Mouse (Mus musculus) kidney, postnatal 0 days (tissue): Measurements from ENCODE around the gene Tmem201. TPM values are rescaled to one million over a fixed set of nuclear protein-coding genes. Genes with fewer than 3 reads are reported as not detected.

Experiments
- ATAC-seq: fragments of 200-750 bp; cut with Nextera tagmentation; replicated peaks from 2 replicates; pipeline ENCODE4 v1.8.0; 2017; ENCODE audit warnings: low read depth, moderate number of reproducible peaks, moderate TSS enrichment, moderate library complexity; ENCODE audit not compliant: low FRiP score
- DNase-seq: peaks from one replicate; pipeline ENCODE4 v3.0.0-alpha.2; 2016; ENCODE audit warnings: low spot score
- H3K27ac ChIP-seq: fragments of 300-500 bp; sonication (generic); 2 replicates; pipeline ENCODE4 v1.5.1; 2014; ENCODE audit warnings: mild to moderate bottlenecking
- H3K27me3 ChIP-seq: fragments of 300-500 bp; sonication (generic); 2 replicates; pipeline ENCODE4 v1.6.1; 2014; ENCODE audit warnings: low read length, mixed read lengths; ENCODE audit not compliant: insufficient read depth
- H3K36me3 ChIP-seq: fragments of 300-500 bp; sonication (generic); 2 replicates; pipeline ENCODE4 v1.6.1; 2014; ENCODE audit warnings: low read length, mixed read lengths; ENCODE audit not compliant: insufficient read depth
- H3K4me1 ChIP-seq: fragments of 300-500 bp; sonication (generic); replicated peaks from 2 replicates; pipeline ENCODE4 v1.6.1; 2014; ENCODE audit warnings: antibody characterized with exemption, low read length, mixed read lengths; ENCODE audit not compliant: insufficient read depth
- H3K4me2 ChIP-seq: fragments of 300-500 bp; sonication (generic); 2 replicates; pipeline ENCODE4 v1.6.1; 2014; ENCODE audit warnings: mild to moderate bottlenecking, low read length, moderate library complexity, mixed read lengths
- H3K4me3 ChIP-seq: fragments of 300-500 bp; sonication (generic); replicated peaks from 2 replicates; pipeline ENCODE4 v1.5.1; 2014; ENCODE audit warnings: low read depth, low read length
- H3K9ac ChIP-seq: fragments of 300-500 bp; sonication (generic); 2 replicates; pipeline ENCODE4 v1.6.1; 2014; ENCODE audit warnings: low read depth, low read length
- H3K9me3 ChIP-seq: fragments of 300-500 bp; sonication (generic); replicated peaks from 2 replicates; pipeline ENCODE4 v1.6.1; 2016; ENCODE audit warnings: low read length, inconsistent platforms, mixed read lengths
- CTCF ChIP-seq: IDR thresholded peaks from 2 replicates; pipeline ENCODE4 v1.5.1; 2016; ENCODE audit warnings: antibody characterized with exemption, low read depth, mild to moderate bottlenecking, moderate library complexity
- WGBS: fragments of 180-500 bp; shearing (Covaris S2); extraction: QIAGEN DNeasy Blood & Tissue Kit; methylation state at CpG from one replicate; pipeline ENCODE4 v1.1.7; 2014; 5-methylcytosine and 5-hydroxymethylcytosine counted together
- polyA plus RNA-seq: library from polyadenylated mRNA; unstranded; fragments of >200 nt; fragmentation: Nextera tagmentation; extraction: Ambion mirVana; gene quantifications from 2 replicates; pipeline ENCODE4 v1.2.1, GENCODE M21; 2015

The Tmem201 gene
- polyA plus RNA-seq, 1 experiment from 2014 or later = 22.3 TPM

GRCm38 (mm10) chr4:149711955-149712354 is 25.9 kb downstream of the Tmem201 start:
- Histone ChIP-seq H3K4me1 (no peaks in the 10 kb centered on the region), H3K27ac (no peak overlapping the region), H3K9me3 (no peaks in the 10 kb centered on the region), H3K36me3 (peaks cover 11% of the 10 kb centered on the region), H3K4me3 (no peak overlapping the region), H3K9ac (no peak overlapping the region), H3K27me3 (no peaks in the 10 kb centered on the region), H3K4me2 (no peak overlapping the region)
- ATAC-seq = peak; percentile 23; the same call in 1 of the 2 replicates
- DNase-seq = peak; percentile 72
- peak; percentile 75 for TF ChIP-seq CTCF
- 25% methylated on average over 7 of the region's 7 CpGs for WGBS

- H3K9me3 ChIP-seq = no peaks in the 10 kb centered on the region
- no peak overlapping the region for H3K4me2 ChIP-seq
- DNase-seq (no peak), ATAC-seq (peak; percentile 38)
- H3K27me3 ChIP-seq = no peaks in the 10 kb centered on the region
- no peaks in the 10 kb centered on the region for H3K4me1 ChIP-seq
- no peak for TF ChIP-seq CTCF
- WGBS = 82% methylated on average over 5 of the region's 5 CpGs
- H3K36me3 ChIP-seq = peaks cover 7% of the 10 kb centered on the region
- no peak overlapping the region for H3K4me3 ChIP-seq
- no peak overlapping the region for H3K9ac ChIP-seq
- no peak overlapping the region for H3K27ac ChIP-seq
Observed at GRCm38 (mm10) chr4:149711485-149711884, 26.4 kb downstream of the Tmem201 start.

DNA sequence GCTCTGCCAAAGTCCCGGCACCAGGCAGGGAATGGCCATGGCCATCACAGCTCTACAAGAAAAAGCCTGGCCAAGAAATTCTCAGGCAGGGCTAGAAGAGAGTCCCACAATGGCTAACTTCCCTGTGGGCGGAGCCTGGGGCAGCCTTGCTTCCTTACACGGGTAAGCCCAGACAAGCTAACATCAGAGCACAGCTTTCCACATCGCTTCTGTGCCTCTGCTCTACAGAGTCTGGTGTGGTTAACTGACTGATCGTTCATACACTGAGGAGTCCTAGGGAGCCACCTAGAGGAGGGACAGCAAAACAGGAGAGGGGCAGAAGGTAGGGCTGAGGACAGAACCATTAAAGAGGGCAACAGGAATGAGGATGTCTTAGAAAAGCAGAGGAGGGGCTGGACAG is 27.3 kb downstream of the Tmem201 start:
- Histone ChIP-seq H3K9ac (no peak overlapping the region), H3K27ac (no peak overlapping the region), H3K4me1 (no peaks in the 10 kb centered on the region), H3K9me3 (no peaks in the 10 kb centered on the region), H3K4me2 (no peak overlapping the region), H3K36me3 (no peaks in the 10 kb centered on the region), H3K4me3 (no peak overlapping the region), H3K27me3 (no peaks in the 10 kb centered on the region)
- 18% methylated on average over 5 of the region's 5 CpGs for WGBS
- ATAC-seq (peak; percentile 78), DNase-seq (peak; percentile 87)
- peak; percentile 85 for TF ChIP-seq CTCF

- TF ChIP-seq CTCF = no peak
- no peaks in the 10 kb centered on the region for H3K27me3 ChIP-seq
- no peak for ATAC-seq
- no peak for DNase-seq
- no peaks in the 10 kb centered on the region for H3K36me3 ChIP-seq
- no peak overlapping the region for H3K4me3 ChIP-seq
- H3K4me2 ChIP-seq = no peak overlapping the region
- peaks cover 5% of the 10 kb centered on the region; the same call in 1 of the 2 replicates for H3K4me1 ChIP-seq
- H3K27ac ChIP-seq = no peak overlapping the region
- no peak overlapping the region for H3K9ac ChIP-seq
- H3K9me3 ChIP-seq = no peaks in the 10 kb centered on the region
- 87% methylated on average over 8 of the region's 8 CpGs for WGBS
Observed at GRCm38 (mm10) chr4:149705941-149706340, 31.9 kb downstream of the Tmem201 start.

GRCm38 (mm10) chr4:149705298-149705697 is 32.5 kb downstream of the Tmem201 start:
- no peak for ATAC-seq

DNA sequence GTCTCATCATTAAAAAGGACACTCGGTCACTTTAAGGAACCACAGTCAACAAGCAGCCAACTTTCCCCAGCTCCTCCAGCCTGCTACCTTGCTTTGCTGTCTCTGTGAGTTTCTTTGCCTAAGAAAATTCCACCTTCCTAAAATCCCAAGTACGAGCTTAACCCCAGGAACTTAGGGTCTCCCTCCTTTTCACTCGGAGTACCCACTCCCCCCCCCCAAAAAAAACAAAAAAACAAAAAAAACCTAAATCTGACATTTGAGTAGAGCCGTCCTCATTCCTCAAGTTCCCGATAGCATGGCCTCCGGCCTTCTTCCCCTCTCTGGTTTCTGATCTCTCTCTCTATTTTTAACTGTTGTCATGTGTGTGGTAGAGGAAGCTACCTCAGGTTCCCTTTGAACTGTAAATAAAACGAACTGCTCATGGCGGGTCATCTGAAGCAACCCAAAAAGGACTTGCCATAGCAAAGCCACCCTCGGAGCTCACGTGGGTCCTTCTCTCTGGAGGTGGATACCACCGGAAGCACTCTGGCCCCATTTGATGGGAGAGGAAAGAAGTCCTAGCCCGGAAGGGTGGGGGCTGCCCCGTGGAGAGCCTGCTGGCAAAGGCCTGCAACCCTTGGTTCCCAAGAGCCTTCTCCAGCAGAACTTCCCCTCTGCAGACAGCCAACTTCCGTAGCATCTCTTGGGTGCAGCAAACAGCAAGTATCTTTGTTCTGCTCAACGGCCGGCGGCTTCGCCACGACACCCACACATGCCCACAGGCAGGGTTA is 35.4 kb downstream of the Tmem201 start, which contains the start of gene Pik3cd:
TSS of gene Pik3cd (minus strand) at position 362 of the 770 bp plus-strand sequence.
- no peaks in the 10 kb centered on the region for H3K27me3 ChIP-seq
- no peaks in the 10 kb centered on the region for H3K9me3 ChIP-seq
- no peaks in the 10 kb centered on the region for H3K36me3 ChIP-seq
- H3K4me3 ChIP-seq = no peak within 1 kb of the TSS
- no peak within 1 kb of the TSS for H3K9ac ChIP-seq
- no peak for TF ChIP-seq CTCF
- DNase-seq (no peak), ATAC-seq (no peak)
- peaks cover 10% of the 10 kb centered on the region for H3K4me1 ChIP-seq
- no peak within 1 kb of the TSS for H3K27ac ChIP-seq
- WGBS = 32% methylated on average over 19 of the region's 19 CpGs
- no peak within 1 kb of the TSS for H3K4me2 ChIP-seq

More at GRCm38 (mm10) chr4:149705298-149705697, 32.5 kb downstream of the Tmem201 start:
- H3K4me3 ChIP-seq = no peak overlapping the region
- H3K27me3 ChIP-seq = no peaks in the 10 kb centered on the region
- peaks cover 5% of the 10 kb centered on the region; the same call in 1 of the 2 replicates for H3K4me1 ChIP-seq
- no peaks in the 10 kb centered on the region for H3K36me3 ChIP-seq
- H3K9me3 ChIP-seq = no peaks in the 10 kb centered on the region
- TF ChIP-seq CTCF = no peak
- DNase-seq = no peak
- no peak overlapping the region for H3K9ac ChIP-seq
- no peak overlapping the region for H3K27ac ChIP-seq
- 41% methylated on average over 7 of the region's 7 CpGs for WGBS
- no peak overlapping the region for H3K4me2 ChIP-seq
